Mouse (Mus musculus): Measurements from ENCODE around the gene Dnajc3.

Gene Dnajc3

DNA sequence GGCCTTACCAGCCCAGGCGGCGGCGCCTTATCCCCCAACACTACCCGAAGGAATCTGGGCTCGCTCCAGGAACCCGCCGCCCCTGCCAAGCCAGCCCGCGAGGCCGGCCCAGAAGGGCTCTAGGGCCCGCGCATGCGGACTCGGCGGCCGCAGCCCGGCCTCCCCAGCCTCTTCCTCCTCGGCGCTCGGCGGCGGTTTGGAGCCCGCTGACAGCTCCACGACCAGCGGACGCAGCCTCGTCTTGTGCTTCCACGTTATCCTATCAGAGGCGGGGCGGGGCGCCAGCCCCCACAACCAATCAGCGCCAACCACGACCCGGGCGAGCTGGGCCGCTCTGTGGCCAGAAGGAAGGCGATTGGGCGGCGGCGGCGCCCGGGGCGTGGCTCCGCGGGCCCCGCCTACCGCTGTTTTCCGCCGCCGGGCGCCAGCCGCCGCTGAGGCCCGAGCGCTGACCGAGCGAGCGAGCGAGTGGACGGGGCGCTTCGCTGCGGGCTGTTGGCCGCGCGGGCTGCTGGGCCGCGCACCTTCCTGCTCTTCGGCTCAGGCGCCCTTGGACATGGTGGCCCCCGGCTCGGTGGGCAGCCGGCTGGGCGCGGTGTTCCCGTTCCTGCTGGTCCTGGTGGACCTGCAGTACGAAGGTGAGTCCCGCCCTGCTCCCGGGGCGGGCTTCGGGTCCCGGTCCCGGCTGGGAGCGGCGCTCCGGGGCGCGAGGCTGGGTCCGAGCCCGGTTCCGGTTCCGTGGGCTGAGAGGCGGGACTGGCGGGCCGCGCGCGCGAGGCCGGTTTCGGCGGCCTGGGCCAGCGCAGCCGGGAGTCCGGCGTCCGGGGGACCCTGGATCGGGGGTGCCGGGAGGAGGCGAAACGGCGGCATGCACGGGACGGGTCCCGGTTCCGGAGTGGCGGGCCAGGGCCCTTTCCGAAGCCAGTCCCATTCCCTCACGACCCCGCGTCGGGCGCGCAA is at the start of gene Dnajc3:
Dnajc3 (plus strand) TSS at position 444 of the 960 bp plus-strand sequence.
- DNase-seq (ENCODE audit: low read depth, low spot score) = peak; percentile 98

DNA sequence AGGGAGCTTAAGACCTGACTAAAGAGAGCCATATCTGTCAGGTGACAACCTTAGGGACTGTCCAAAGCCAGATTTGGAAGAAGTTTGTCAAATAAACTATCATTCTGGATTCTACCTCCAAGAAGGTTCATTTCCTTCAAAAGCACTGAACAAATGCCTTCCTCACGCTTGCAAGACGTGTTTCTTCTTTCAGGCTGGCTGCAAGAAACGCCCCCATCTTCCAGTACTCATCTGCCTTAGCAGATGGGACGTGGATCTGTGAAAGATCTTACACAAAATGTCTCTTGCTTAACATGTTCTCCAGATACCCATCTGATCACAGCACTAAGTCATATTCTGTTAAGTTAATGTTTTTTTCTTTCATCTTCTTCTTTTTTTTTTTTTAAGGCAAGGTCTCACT is 47.7 kb upstream of the Dnajc3 start:
- DNase-seq (ENCODE audit: low read depth, low spot score) = no peak

DNA sequence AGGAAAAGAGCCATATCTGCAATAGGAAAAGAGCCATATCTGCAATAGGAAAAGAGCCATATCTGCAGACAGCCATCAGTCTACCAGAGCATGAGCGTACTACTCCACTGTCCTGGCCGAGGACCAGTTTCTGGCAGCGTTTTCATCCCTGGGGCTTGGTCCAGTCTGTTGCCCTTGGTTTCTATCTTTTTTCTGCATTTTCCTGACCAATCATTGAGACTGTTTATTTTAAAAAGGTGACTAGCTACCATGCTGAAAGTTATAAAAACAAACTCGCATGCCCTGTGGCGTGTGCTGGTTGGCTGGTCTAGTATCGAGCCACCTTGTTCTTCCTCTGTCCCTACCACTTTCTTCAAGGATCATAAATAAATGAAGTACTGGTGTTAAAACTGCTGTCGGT is 42.5 kb upstream of the Dnajc3 start:
- no peak for DNase-seq (ENCODE audit: low read depth, low spot score)

DNA sequence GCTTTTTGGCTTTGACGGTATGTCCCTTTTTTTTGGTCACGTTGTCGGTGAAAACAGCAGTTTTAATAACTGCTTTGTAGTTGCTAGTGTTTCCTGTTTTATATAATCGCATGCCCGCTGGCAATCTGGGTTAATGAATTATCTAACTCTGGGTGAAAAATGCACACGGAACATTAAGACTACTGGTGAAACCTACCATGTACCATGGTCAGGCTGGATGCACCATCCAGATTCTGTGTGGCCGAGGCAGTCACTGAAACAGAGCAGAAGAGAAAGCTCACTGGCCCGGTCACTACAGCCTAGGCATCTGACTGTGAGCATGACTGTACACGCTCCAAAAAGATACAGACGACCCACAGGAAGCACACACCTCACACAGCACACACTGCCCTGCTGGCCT is 42.1 kb upstream of the Dnajc3 start:
- no peak for DNase-seq (ENCODE audit: low read depth, low spot score)

DNA sequence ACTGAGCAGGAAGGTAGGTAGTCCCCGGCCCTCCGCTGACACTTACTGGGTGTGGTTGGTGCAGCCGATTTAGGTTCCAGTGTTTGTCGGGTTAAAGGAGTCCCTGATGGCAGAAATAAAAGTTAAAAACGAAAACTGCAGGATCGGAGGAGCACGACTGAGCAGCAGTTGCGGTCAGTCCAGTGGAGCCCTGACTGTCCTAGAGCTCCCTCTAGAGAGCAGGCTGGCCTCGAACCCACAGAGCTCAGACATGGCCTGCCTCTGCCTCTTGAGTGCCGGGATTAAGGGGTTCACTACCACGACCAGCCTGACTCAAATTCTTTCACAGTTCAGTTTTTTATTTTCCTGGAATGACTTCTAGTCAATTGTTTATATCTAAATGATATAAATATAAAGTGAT is 37.8 kb upstream of the Dnajc3 start:
- no peak for DNase-seq (ENCODE audit: low read depth, low spot score)

DNA sequence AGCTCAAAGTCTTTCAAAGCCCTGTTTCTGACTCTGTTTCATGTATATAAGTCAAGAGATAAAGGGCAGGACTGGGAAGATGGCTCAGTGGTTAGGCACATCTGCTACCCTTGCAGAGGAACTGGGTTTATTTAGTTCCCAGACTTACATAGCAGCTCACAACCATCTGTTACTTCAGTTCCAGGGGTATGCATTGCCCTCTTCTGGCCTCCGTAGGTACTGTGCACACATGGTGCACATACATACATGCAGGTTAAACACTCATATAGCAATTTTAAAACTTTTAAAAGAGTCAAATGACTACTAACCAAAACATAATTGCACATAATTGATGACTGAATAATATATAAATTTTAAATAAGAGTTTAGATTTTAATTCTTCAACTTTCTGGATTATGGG is 36.9 kb upstream of the Dnajc3 start:
- DNase-seq (ENCODE audit: low read depth, low spot score) = no peak

DNA sequence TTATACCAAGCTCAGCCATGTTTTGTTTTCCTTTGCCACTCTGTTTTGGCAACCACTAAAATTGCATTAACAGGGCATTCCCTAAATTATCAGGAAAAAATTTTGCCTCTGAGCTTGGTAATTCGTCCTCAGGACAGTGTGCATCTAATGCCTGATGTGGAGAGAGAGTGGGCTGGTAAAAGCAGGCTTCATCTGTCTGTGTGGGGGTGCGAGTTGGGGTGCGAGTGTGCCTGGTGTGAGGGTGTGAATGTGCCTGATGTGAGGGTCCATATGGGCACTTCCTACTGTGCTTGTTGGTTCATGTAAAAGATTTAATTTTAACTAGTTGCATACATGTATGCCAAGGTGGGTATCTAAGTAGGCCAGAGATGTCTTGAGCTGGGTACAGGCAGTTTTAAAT is 34.4 kb upstream of the Dnajc3 start:
- no peak for DNase-seq (ENCODE audit: low read depth, low spot score)

DNA sequence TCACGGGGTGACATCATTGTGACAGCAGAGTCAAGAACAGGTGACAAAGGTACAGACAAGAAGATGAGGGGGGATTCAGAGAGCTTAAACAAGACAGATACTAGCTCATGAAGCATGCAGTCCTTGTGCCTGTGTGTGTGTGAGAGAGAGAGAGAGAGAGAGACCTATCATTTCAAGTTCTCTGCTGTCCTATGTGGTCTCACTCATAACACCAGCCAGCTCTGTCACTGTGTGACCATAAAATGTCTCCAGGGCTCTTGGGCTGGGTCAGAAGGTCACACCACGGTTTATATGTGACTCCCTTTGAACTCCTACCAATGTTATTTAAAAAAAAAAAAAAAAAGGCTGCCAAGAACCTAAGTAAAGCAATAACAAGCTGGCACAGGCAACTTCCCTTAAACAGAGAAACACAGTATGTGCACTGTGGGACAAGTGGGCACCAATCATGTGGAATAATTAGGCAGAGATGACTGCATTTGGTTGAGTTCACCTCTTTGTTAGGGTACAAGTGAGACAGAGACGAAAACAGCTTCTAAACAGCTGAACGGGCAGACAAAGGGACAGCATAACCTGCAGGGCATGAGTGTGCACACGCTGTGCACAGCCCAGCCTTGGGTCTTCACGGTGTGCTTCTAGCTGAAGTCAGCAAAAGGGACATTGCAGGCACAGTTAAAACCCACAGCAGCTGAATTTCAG is 33.8 kb upstream of the Dnajc3 start:
- DNase-seq (ENCODE audit: low read depth, low spot score) = no peak

DNA sequence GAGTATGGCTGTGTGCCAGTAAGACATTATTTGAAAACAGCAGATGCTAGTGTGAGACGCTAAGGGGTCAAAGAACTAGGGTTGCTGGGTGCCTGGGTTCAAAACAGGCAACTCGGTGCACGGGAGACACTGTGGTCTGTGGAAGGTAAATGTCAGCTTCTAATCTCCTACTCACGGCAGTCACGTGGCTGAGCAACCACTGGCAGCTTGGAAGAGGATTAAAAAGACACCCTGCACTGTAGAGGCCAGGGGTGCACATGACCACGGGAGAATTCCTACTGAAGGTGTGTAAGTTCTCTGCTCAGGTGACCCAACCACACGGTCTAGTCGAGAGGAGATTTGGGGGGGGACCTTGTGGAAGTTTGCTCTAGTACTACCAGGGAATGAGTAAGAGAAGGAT is 30.2 kb upstream of the Dnajc3 start:
- DNase-seq (ENCODE audit: low read depth, low spot score) = no peak

DNA sequence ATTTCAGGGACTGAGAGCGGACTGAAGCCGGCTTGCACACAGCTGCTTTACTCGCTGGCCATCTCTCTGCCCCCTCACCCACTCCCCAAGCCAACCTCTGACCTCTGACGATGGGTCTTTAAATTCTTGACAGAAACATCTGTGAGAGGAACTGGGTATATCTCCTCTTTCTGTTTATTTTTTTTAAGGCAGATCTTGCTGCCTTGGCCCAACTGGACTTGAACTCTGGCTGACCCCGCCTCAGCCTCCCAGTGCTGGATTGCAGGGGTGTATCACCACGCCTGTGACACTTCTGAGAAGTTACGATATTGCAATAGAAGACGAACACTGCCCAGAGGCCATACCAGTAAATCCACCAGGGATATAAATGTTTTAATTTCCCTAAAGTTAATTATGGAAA is 27.9 kb upstream of the Dnajc3 start:
- no peak for DNase-seq (ENCODE audit: low read depth, low spot score)

DNA sequence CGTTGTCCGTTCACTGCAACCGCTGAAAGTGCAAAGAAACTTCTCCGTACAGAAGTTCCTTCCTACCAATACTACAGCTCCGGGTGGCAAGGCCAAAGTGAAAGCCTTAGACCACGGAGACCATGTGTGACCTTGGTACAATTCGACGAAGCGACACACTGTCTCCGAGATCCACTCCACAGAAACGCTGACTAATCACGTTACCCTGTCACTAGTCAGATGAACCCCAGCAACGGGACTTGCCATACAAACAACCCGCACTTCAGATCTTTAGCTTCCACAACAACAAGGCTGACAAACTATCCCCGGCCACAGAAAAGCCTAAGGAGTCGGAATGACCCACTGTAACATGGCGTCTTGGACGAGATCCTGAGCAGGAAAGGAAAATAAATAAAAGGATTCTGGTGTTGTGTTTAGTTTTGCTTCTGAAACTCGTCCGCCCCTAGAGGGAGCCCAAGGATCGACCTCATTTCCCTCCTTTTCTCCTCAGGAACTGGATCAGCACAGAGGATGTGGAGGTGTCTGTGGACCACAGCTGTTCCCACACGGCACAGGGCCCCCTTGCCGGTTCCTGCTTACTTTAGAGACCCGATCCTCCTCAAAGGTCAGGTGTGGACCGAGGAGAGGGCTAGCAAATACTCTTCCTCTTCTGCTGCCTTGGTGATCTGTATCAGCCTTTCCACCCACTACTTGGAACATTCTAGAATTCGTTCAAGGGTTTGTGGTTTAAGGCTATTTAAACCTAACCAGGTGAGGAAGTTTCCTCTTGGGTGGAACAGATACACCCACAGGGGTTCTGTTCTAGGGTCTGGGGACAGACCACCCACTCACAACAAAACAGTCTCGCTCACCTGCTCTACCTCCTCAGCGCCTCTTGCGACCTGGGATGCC is 27.2 kb upstream of the Dnajc3 start:
- DNase-seq (ENCODE audit: low read depth, low spot score) = peak; percentile 73

DNA sequence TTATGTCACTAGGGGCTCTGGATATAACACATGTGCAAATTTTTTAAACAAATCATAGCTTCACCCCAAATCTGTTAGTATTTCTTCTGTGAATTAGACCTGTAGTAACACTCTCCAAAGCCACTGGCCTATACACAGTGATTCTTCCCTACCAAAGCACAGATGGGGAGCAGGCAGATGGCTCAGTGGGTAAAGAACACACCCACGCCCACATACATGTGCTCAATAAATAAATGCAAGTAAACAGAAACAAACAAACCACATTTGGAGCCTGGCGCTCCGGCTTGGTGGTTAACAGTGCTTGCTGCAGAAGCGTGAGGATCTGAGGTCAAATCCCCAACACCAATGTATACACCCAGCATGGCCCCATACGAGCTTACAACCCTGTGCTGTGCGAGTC is 26.3 kb upstream of the Dnajc3 start:
- no peak for DNase-seq (ENCODE audit: low read depth, low spot score)

DNA sequence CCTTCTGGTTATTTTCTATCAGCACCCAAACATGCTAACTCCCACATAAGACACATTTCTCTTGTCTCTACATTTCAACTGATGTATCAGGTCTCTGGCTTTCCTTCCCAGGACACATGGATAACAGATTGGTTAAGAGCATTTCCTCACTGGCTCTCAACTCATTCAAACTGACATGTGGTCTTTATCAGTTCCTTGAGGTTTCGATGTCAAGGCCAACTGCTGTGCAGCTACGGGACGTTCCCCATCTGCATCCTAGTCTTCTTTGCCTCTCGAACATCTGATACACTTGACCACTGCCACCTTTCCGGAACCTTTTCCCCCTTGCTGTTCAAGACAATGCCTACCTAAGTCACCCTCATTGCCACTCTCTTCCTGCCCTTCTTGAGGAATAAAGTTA is 24.1 kb upstream of the Dnajc3 start:
- DNase-seq (ENCODE audit: low read depth, low spot score) = no peak

DNA sequence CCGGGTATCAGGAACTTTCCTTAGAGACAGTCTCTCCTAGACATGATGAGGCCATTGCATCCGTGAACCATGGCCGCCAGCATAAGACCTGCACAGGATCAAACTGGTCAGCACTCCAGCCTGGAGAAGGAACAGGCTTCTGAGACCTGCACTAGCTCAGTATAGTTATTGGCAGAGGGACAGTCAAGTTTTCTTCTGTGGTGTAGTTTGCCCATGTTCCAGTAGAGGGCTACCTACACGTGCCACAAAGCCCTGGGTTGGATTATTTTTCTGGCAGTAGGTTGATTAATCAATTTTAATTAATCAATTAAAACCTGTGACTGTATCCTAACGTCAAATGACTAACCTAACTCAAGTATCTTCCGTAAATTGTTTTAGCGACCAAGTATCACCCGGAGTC is 18.8 kb upstream of the Dnajc3 start:
- peak; percentile 55 for DNase-seq (ENCODE audit: low read depth, low spot score)

DNA sequence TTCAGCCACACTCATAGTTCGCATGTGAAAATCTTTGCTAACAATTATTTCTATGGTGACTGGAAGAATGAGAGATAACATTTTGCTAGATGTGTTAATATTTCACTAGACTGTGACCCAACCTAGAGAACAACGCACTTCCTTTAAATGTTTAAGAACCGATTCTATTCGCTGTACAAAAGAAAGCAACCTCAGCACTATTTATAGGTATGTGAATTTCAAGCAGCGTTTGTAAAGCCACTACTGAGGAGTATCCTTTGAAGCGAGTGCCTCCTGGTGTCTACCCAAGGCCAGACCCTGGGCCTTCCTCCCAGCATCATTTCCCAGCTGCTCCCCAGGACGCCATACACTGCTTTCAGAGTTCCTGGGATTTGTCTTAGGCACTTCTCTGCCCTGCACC is 17.1 kb upstream of the Dnajc3 start:
- peak; percentile 31 for DNase-seq (ENCODE audit: low read depth, low spot score)

DNA sequence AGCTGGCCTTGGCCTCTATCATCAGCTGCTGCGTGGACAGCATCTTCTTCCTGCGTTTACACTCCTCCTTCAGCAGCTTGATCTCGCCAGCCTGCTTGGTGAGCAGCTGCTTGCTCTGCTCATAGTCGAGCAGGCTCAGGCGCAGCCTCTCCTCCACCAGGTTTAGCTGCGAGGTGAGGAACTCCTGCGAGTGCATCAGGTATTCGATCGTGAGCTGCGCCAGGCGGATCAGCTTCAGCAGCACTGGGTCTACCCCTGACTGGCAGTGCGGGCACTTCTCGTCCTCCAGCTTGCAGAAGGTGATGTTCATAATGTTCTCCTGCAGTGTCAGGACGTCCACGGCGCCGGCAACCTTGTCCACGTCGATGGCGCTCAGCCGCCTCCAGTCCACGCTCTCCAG is 15.5 kb upstream of the Dnajc3 start:
- DNase-seq (ENCODE audit: low read depth, low spot score) = no peak

DNA sequence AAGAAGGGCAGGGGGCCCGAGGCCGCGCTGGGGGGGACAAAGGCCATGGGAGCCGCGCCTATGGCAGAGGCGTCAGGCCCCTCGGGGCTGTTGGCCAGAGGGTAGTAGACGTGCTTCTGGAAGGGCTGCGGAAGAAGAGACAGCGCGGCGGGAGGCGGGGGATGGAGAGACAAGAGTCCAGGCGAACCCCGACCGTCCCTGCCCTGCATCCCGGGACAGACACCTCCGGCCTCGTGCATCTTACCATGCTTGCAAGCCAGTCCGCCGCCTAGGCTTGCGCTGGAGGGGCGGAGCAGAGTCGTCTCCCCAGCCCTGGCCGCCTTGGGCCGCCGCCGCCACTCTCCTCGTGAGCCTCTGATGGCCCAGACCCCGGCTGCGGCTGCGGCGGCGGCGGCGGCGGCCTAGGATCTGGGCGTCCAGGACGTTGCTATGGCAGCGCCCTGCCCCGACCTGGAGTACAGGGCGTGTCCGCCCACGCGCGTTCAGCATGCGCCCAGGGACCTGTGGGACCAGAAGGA is 15.1 kb upstream of the Dnajc3 start:
- peak; percentile 46 for DNase-seq (ENCODE audit: low read depth, low spot score)

DNA sequence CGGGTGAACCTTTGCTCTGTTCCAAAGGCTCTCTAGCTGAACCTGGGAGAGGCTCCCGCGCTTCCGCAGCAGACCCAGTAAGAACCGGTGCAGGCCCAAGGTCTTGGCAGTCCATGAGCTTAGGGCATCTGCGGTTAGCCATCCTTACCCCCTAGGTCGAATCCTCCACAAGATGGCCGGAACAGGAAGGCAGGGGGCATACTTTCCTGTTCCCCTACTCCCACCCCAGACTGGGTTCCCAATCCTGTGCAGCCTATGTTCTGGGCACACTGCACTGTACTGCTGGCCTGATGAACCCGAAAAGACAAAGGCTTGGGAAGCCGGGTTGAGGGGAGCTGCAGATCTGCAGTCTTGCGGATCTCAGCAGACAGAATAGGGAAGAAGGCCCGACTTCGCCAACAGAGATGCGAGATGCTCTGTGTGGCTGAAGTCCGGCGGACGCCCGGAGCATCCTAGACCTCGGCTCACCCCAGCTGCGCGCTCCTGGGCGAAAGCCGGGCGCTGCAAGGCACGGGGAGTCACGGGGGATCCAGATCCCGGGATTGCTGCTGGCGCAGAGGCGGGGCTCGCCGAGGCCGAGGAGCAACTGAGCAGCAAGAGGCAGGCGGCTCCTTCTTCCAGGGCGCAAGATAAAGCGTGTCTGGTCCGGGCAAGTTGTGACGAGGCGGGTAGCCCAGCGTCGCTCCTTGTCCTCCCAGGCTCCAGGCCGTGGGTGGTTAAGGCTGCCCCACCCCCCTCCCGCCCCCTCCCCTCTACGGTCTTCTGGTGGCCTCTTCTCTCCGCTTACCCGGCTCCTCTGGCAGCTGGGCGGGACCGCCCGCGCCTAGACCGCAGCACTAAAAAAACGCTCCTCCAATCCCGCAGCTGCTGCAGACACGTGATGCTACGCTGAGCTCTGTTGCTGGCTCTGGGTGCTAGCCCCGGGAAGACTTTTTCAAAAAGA is 12.8 kb upstream of the Dnajc3 start, which contains the start of gene Dzip1:
Dzip1 (minus strand) TSS at position 788 of the 943 bp plus-strand sequence.
- peak; percentile 87 for DNase-seq (ENCODE audit: low read depth, low spot score)

DNA sequence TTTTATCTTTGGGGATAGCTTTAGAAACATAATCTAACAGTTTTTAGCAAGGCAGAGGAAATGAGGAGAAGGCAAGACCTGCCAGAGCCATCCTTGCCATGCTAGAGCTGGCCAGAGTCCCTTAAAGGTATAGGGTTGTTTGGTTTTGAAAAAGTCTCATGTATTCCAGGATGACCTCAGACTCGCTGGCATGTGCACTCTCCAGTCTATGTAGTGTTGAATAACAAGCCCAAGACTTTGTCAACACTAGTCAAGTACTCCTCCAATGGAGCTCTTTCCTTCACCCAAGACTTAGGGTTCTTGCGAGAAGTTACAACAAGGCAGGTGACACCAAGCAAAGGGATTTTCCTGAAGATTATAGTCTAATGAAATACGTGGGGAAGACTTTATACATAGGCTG is 9.2 kb upstream of the Dnajc3 start:
- no peak for DNase-seq (ENCODE audit: low read depth, low spot score)

DNA sequence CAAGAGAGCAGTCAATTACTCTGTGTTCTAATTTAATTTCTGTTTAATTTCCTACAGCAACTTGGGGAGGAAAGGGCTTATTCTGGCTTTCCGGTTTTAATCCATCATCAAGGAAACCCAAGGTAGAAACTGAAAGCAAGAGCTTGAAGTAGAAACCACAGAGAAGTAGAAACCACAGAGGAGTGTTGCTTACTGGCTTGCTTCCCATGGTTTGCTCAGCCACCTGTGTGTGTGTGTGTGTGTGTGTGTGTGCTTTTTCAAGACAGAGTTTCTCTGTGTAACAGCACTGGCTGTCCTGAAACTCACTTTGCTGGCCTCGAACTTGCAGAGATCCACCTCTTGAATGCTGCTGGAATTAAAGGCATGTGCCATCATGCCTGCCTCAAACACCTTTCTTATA is 8.0 kb upstream of the Dnajc3 start:
- DNase-seq (ENCODE audit: low read depth, low spot score) = peak; percentile 91

Data from CD4-positive helper T cell, adult 2 months (primary cell).